ENCODE assay signal across 32 mouse cellular contexts in genomic region chr3:26181013-26181412, GRCm38 (mm10).
"Had no signal": no experiment of that assay in that cellular context is flagged by ENCODE, and none has a peak within 500 bp of the region (broad histone marks: within the 10 kb centered on the region; RNA-seq: fewer than 3 reads in every experiment).

No protein-coding gene starts in this region.

- H3K4me3 ChIP-seq: left cerebral cortex, adult 2 months; limb, embryonic 10.5 days; limb, embryonic 12.5 days; limb, embryonic 13.5 days; limb, embryonic 15.5 days; liver, embryonic 12.5 days; liver, embryonic 13.5 days; liver, embryonic 15.5 days; lung, embryonic 15.5 days; megakaryocyte, embryonic 14.5 days; midbrain, embryonic 10.5 days; midbrain, embryonic 12.5 days; midbrain, embryonic 13.5 days; midbrain, embryonic 15.5 days; myocyte had no signal

- H3K36me3 ChIP-seq: limb, embryonic 10.5 days; limb, embryonic 12.5 days; limb, embryonic 13.5 days; limb, embryonic 15.5 days; liver, embryonic 12.5 days; liver, embryonic 13.5 days; liver, embryonic 15.5 days; lung, embryonic 15.5 days; midbrain, embryonic 10.5 days; midbrain, embryonic 12.5 days; midbrain, embryonic 13.5 days; midbrain, embryonic 15.5 days had no signal

- H3K27me3 ChIP-seq: limb, embryonic 12.5 days; limb, embryonic 13.5 days; limb, embryonic 15.5 days; liver, embryonic 12.5 days; liver, embryonic 13.5 days; liver, embryonic 15.5 days; lung, embryonic 15.5 days; megakaryocyte, embryonic 14.5 days; midbrain, embryonic 12.5 days; midbrain, embryonic 13.5 days; midbrain, embryonic 15.5 days had no signal

- H3K4me1 ChIP-seq: limb, embryonic 10.5 days; limb, embryonic 12.5 days; limb, embryonic 13.5 days; limb, embryonic 15.5 days; liver, embryonic 12.5 days; liver, embryonic 13.5 days; liver, embryonic 15.5 days; lung, embryonic 15.5 days; megakaryocyte, embryonic 14.5 days; midbrain, embryonic 10.5 days; midbrain, embryonic 12.5 days; midbrain, embryonic 13.5 days; midbrain, embryonic 15.5 days had no signal

- H3K27ac ChIP-seq: left cerebral cortex, adult 2 months; limb, embryonic 10.5 days; limb, embryonic 12.5 days; limb, embryonic 13.5 days; limb, embryonic 15.5 days; liver, embryonic 12.5 days; liver, embryonic 13.5 days; liver, embryonic 14.5 days; liver, embryonic 15.5 days; lung, embryonic 15.5 days; macrophage; midbrain, embryonic 10.5 days; midbrain, embryonic 12.5 days; midbrain, embryonic 13.5 days; midbrain, embryonic 15.5 days had no signal

- H3K9ac ChIP-seq: limb, embryonic 12.5 days; limb, embryonic 13.5 days; limb, embryonic 15.5 days; liver, embryonic 12.5 days; liver, embryonic 13.5 days; liver, embryonic 14.5 days; liver, embryonic 15.5 days; liver, postnatal 0 days; lung, embryonic 14.5 days; lung, embryonic 15.5 days; midbrain, embryonic 12.5 days; midbrain, embryonic 13.5 days; midbrain, embryonic 15.5 days had no signal

- H3K4me2 ChIP-seq: limb, embryonic 12.5 days; limb, embryonic 13.5 days; limb, embryonic 15.5 days; liver, embryonic 11.5 days; liver, embryonic 12.5 days; liver, embryonic 13.5 days; liver, embryonic 15.5 days; lung, embryonic 14.5 days; lung, embryonic 15.5 days; midbrain, embryonic 11.5 days; midbrain, embryonic 12.5 days; midbrain, embryonic 13.5 days; midbrain, embryonic 15.5 days had no signal

- DNase-seq: left cerebral cortex, postnatal 4 days; liver; liver, embryonic 13.5 days; liver, postnatal 0 days; lung, adult 18-20 months; lung, adult 2 months; lung, embryonic 14.5 days; lung, postnatal 10 days; lung, postnatal 14 days; lung, postnatal 36 days; lung, postnatal 4 days; midbrain, embryonic 14.5 days had no signal

- H3K9me3 ChIP-seq: limb, embryonic 10.5 days; limb, embryonic 12.5 days; limb, embryonic 13.5 days; limb, embryonic 15.5 days; liver, embryonic 12.5 days; liver, embryonic 13.5 days; liver, embryonic 15.5 days; lung, embryonic 15.5 days; megakaryocyte, embryonic 14.5 days; midbrain, embryonic 10.5 days; midbrain, embryonic 12.5 days; midbrain, embryonic 13.5 days; midbrain, embryonic 15.5 days had no signal

- ATAC-seq: liver, embryonic 12.5 days; liver, postnatal 0 days; lung, postnatal 0 days; midbrain, embryonic 13.5 days; midbrain, embryonic 15.5 days; midbrain, embryonic 16.5 days had no signal
